Mouse (Mus musculus) midbrain, postnatal 0 days (tissue): ENCODE measurements around the gene Nlgn1. TPM values are rescaled to one million over a fixed set of nuclear protein-coding genes. Genes with fewer than 3 reads are reported as not detected.

Experiments
- ATAC-seq: fragments of 200-750 bp; cut with Nextera tagmentation; 2 replicates; pipeline ENCODE4 v1.8.0; 2017; ENCODE audit warnings: moderate number of reproducible peaks, mild to moderate bottlenecking, moderate TSS enrichment, moderate library complexity; ENCODE audit not compliant: low FRiP score
- DNase-seq: peaks from one replicate; pipeline ENCODE4 v3.0.0-alpha.2; 2015; ENCODE audit warnings: low spot score
- H3K27ac ChIP-seq: fragments of 300-500 bp; sonication (generic); 2 replicates; pipeline ENCODE4 v1.5.1; 2014; ENCODE audit warnings: low read depth, mild to moderate bottlenecking, low read length, mixed read lengths
- H3K27me3 ChIP-seq: fragments of 300-500 bp; sonication (generic); 2 replicates; pipeline ENCODE4 v1.6.1; 2014; ENCODE audit warnings: low read length, control low read depth, mixed read lengths; ENCODE audit not compliant: insufficient read depth
- H3K36me3 ChIP-seq: fragments of 300-500 bp; sonication (generic); 2 replicates; pipeline ENCODE4 v1.6.1; 2014; ENCODE audit warnings: low read length, control low read depth, mixed read lengths; ENCODE audit not compliant: insufficient read depth
- H3K4me1 ChIP-seq: fragments of 300-500 bp; sonication (generic); 2 replicates; pipeline ENCODE4 v1.6.1; 2014; ENCODE audit warnings: mild to moderate bottlenecking, control low read depth, antibody characterized with exemption, low read length, mixed read lengths; ENCODE audit not compliant: insufficient read depth
- H3K4me2 ChIP-seq: fragments of 300-500 bp; sonication (generic); 2 replicates; pipeline ENCODE4 v1.6.1; 2014; ENCODE audit warnings: low read depth, mild to moderate bottlenecking, low read length, mixed read lengths; ENCODE audit not compliant: poor library complexity, severe bottlenecking
- H3K4me3 ChIP-seq: fragments of 300-500 bp; sonication (generic); 2 replicates; pipeline ENCODE4 v1.5.1; 2014; ENCODE audit warnings: low read depth, mild to moderate bottlenecking, low read length, moderate library complexity
- H3K9ac ChIP-seq: fragments of 300-500 bp; sonication (generic); replicated peaks from 2 replicates; pipeline ENCODE4 v1.6.1; 2014; ENCODE audit warnings: mild to moderate bottlenecking, low read length, moderate library complexity, mixed read lengths; ENCODE audit not compliant: poor library complexity, severe bottlenecking
- H3K9me3 ChIP-seq: fragments of 300-500 bp; sonication (generic); 2 replicates; pipeline ENCODE4 v1.6.1; 2016; ENCODE audit warnings: low read length, control low read depth
- CTCF ChIP-seq: IDR thresholded peaks from 2 replicates; pipeline ENCODE4 v1.5.1; 2016; ENCODE audit warnings: antibody characterized with exemption, mild to moderate bottlenecking
- WGBS: fragments of 180-500 bp; shearing (Covaris S2); extraction: QIAGEN DNeasy Blood & Tissue Kit; methylation state at CpG from one replicate; pipeline ENCODE4 v1.1.7; 2014; 5-methylcytosine and 5-hydroxymethylcytosine counted together
- polyA plus RNA-seq: library from polyadenylated mRNA; unstranded; fragments of >200 nt; fragmentation: Nextera tagmentation; extraction: Ambion mirVana; gene quantifications from 2 replicates; pipeline ENCODE4 v1.2.1, GENCODE M21; 2015
- total RNA-seq: library from RNA; depleted of rRNA; stranded (reverse); fragments of >200 nt; gene quantifications from 2 replicates; pipeline ENCODE4 v1.2.3, GENCODE M21; 2014

Nlgn1 gene
- total and polyA plus RNA-seq, 2 experiments from 2014 or later, result 40.8 to 87.9 TPM

DNA sequence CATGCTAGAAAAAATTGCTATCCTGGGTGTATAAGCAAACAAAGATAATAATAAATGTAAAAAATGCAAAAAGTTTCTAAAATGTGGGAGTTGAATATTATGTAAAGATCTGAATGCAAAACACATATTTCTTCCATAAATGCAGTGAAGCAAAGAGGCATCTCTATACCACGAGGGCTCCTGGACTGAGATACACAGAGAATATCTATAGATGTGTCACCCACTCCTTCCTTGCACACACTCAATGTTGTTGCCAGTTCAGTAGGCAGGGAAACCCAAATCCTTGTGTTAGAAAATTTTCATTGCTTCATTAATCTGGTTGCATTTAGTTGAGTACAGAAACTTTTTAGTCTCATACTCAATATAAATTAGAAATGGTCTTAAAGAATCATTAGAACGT, 364.7 kb downstream of the Nlgn1 start:
- no peak overlapping the region for H3K27ac ChIP-seq
- 87% methylated on average over 2 of the region's 2 CpGs for WGBS
- no peak for TF ChIP-seq CTCF
- no peaks in the 10 kb centered on the region; the same call in 1 of the 2 replicates for H3K36me3 ChIP-seq
- H3K9ac ChIP-seq, result no peak overlapping the region
- ATAC-seq (no peak), DNase-seq (no peak)
- H3K9me3 ChIP-seq, result no peaks in the 10 kb centered on the region
- H3K4me1 ChIP-seq, result no peaks in the 10 kb centered on the region
- no peak overlapping the region for H3K4me3 ChIP-seq
- H3K4me2 ChIP-seq, result no peak overlapping the region
- H3K27me3 ChIP-seq, result no peaks in the 10 kb centered on the region

DNA sequence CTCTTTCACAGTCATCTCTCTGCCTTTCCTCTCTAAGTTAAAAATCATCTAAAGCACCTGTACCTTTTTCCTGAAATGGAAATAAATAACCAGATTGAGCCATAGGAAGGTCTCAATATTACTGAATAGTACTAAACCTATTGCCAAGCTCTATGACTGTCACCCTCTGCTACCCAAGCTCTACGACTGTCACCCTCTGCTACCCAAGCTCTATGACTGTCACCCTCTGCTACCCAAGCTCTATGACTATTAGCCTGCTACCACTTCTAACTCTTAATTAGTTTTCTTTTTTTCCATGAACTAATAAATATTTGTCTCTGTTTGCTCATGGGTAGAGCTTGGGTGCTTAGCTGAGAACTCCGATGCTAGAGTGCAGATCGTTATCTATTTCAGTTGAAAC, 368.0 kb downstream of the Nlgn1 start:
- H3K36me3 ChIP-seq, result no peaks in the 10 kb centered on the region
- no peak for TF ChIP-seq CTCF
- H3K9me3 ChIP-seq, result no peaks in the 10 kb centered on the region
- H3K9ac ChIP-seq, result no peak overlapping the region
- WGBS, result 68% methylated on average over 3 of the region's 3 CpGs
- H3K27me3 ChIP-seq, result no peaks in the 10 kb centered on the region
- no peak for ATAC-seq
- H3K4me2 ChIP-seq, result no peak overlapping the region
- no peak overlapping the region for H3K27ac ChIP-seq
- H3K4me1 ChIP-seq, result no peaks in the 10 kb centered on the region
- no peak overlapping the region for H3K4me3 ChIP-seq
- no peak for DNase-seq

DNA sequence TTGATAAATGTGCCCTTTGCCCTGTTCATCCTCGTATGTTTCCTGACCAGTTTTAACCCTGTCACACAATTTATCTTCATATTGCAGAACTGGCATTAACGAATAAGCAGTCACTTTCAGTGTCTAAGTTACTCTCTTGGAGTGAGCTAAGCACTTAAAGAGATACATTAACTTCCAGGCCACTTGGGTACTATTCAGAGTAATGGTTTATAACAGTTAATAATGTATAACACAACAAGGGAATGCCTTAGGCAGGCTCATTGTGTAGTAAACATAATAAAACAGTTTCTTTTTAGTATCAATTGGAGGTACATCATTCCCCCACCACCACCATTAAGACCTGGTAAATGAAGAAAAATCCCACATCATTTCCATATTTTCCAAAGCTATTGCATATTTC, 368.7 kb downstream of the Nlgn1 start:
- WGBS, result 87% methylated on average over 2 of the region's 2 CpGs
- DNase-seq (no peak), ATAC-seq (no peak)
- H3K27ac ChIP-seq, result no peak overlapping the region
- H3K9ac ChIP-seq, result no peak overlapping the region
- no peaks in the 10 kb centered on the region for H3K27me3 ChIP-seq
- TF ChIP-seq CTCF, result no peak
- H3K9me3 ChIP-seq, result no peaks in the 10 kb centered on the region
- no peak overlapping the region for H3K4me3 ChIP-seq
- H3K4me1 ChIP-seq, result no peaks in the 10 kb centered on the region
- H3K36me3 ChIP-seq, result no peaks in the 10 kb centered on the region
- H3K4me2 ChIP-seq, result no peak overlapping the region

DNA sequence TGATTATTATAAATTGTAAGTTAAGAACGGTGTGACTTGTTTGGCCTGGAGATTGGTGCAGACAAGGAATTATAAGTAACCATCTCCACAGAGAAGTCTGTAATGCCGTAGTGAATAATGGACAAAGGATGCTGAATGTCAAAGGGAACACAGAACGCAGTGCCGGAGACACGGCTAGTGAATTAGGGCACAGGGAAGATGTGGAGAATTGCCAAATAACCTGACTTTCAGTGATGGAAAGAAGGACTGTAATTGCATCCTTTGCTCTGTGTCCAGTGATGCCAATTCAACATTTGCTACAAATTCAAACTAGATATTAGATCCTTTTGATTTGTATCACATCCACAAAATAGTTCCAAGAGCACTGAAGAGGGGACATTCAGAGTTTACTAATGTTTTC, 415.7 kb downstream of the Nlgn1 start:
- Histone ChIP-seq H3K36me3 (no peaks in the 10 kb centered on the region), H3K4me2 (no peak overlapping the region), H3K27ac (no peak overlapping the region), H3K27me3 (no peaks in the 10 kb centered on the region), H3K9me3 (no peaks in the 10 kb centered on the region), H3K4me3 (no peak overlapping the region), H3K9ac (no peak overlapping the region), H3K4me1 (no peaks in the 10 kb centered on the region)
- TF ChIP-seq CTCF, result no peak
- DNase-seq, result peak; percentile 8
- WGBS, result 50% methylated on average over 5 of the region's 5 CpGs
- ATAC-seq, result no peak

DNA sequence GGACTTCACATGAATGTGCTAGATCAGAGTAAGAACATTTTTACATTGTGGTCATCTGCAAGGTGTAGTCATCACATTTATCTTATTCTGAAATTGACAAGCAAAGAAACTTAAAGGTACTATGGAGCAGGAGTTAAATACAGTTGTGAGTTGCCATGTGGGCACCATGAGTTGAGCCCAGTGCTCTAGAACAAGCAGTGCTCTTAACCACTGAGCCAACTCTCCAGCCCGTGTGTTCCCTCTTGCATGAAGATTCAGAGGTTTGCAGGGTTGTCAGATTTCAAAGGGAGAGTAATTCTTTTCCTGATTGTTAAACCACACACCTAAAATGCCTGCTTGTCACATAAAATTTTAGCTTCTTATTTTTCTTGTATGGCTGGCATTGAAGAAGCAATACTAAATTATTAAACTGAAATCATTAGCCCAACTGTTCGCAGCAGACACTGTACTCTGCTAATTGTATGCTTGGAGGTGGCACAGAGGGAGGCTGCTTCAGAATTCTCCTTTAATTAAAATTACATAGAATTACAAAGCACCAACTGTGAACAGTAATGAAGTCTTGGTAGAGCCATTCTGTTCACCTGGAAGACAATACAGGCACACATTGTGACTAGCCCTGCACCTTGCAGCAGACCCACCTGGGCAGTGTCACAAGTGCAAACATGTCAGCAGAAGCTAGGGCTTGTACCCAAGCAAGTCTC, 417.7 kb downstream of the Nlgn1 start:
- DNase-seq, result peak; percentile 32
- Histone ChIP-seq H3K27ac (no peak overlapping the region), H3K4me3 (no peak overlapping the region), H3K4me1 (no peaks in the 10 kb centered on the region), H3K36me3 (no peaks in the 10 kb centered on the region), H3K9ac (no peak overlapping the region), H3K9me3 (no peaks in the 10 kb centered on the region), H3K27me3 (no peaks in the 10 kb centered on the region), H3K4me2 (no peak overlapping the region)
- no peak for ATAC-seq
- 55% methylated on average over 2 of the region's 2 CpGs for WGBS
- no peak for TF ChIP-seq CTCF

DNA sequence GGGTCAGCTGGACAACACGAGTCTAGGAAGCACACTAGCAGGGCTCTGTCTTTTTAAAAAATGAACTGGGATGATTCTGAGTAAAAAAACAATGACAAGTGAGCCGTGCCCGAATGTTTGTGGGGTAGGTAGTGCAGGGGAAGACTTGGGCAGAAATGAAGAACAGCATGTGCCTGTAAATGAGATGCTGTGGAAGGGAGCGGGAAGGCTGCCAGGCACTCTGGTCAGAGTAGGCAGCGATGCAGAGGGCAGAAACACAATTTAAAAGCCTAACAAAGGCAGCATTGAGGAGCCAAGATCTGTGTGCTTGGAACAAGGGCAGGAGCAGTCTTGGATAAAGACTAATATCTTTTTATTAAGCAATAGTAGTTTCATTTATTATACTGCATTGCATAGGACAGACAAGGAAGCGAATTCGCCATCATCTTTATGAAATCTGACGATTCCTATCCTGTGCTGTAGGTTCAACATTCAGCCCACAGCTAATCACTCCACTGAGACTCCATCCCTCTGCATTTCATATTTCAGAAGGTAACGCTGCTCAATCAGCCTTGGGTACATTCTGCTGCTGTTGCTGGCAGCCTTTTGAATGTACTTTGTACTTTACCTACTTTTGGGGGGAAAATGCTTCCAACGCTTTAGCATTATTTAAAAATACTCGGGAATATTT, 429.0 kb downstream of the Nlgn1 start:
- Histone ChIP-seq H3K4me3 (no peak overlapping the region), H3K4me1 (no peaks in the 10 kb centered on the region), H3K9me3 (no peaks in the 10 kb centered on the region), H3K4me2 (peak overlapping the region; percentile 9; the same call in 1 of the 2 replicates), H3K27ac (peak overlapping the region; percentile 39; the same call in 1 of the 2 replicates), H3K36me3 (no peaks in the 10 kb centered on the region), H3K9ac (0 out of 2 replicates have a peak overlapping the region, but pooled peaks have one; percentile 25), H3K27me3 (no peaks in the 10 kb centered on the region)
- 63% methylated on average over 11 of the region's 11 CpGs for WGBS
- DNase-seq (peak; percentile 71), ATAC-seq (no peak)
- no peak for TF ChIP-seq CTCF
